Mouse (Mus musculus) olfactory bulb, adult 2 months (tissue): ENCODE measurements around the gene Fggy.

Experiments used
- CTCF ChIP-seq: fragments of 200-500 bp; IDR thresholded peaks from 2 replicates; pipeline ENCODE4 v1.5.1; 2012; ENCODE audit warnings: low read depth, mild to moderate bottlenecking, low read length, moderate library complexity; ENCODE audit not compliant: insufficient read depth
- POLR2A ChIP-seq: fragments of 200-500 bp; IDR thresholded peaks from 2 replicates; pipeline ENCODE4 v1.6.1; 2012; ENCODE audit warnings: mild to moderate bottlenecking, low read depth, low read length, moderate library complexity; ENCODE audit not compliant: insufficient read depth

DNA sequence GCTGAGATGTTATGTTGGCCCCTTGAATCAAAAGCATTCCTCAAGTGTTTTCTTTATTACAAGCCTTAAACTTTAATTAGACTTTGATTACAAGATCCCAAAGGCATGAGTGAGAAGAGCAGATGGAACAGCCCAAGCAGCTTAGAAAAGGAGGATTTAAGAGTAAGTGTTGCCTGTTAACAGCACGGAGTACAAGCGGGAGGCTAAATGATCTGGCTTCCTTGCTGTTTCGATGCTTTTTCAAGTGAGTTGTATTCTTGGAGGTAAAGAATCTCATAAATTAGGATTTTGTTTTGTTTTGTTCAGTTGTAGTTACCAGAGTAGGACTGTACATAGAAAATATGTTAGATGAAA is 92.2 kb downstream of the Fggy start:
- no peak for TF ChIP-seq POLR2A
- no peak for TF ChIP-seq CTCF
